In genomic region chr1:186728778-186729177, GRCm38 (mm10) we compare ENCODE assay signal across 1 mouse cellular context.
TF ChIP-seq lines count a peak whose summit lies in the region.

No protein-coding gene starts in this region.

TF ChIP-seq in MEL, 35 proteins besides CTCF, POLR2A, EP300 and RAD21 (continued from another document):
- TF ChIP-seq USF1 (IDR thresholded peaks at IDR 0.05; ENCODE audit: low read depth, low read length) (no peak), NELFE (IDR thresholded peaks at IDR 0.05; ENCODE audit: low read depth, low read length) (no peak)
